Mouse (Mus musculus): Measurements from ENCODE around the gene Zzz3. TPM values are rescaled to one million over a fixed set of nuclear protein-coding genes. Genes with fewer than 3 reads are reported as not detected.

The Zzz3 gene
- polyA plus RNA-seq, 1 experiment from 2014 or later: 32.9 TPM

DNA sequence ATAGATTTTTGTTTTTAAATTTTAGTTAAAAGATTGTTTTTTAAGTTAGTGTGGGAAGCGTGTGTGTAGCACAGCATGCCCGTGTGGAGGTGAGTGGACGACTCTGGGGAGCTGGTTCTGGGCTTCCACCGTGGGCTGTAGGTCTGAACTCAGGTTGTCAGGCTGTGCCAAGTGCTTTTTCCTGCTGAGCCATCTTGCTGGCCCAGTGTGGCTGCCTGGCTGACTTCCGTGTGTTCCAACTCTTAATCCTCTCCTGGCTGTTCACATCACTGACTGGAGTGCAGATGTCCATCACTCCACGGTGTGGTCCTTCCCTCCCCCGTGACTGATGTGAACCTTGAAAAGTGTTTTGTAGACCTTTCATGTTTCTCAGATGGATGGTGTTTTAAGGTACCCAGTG lies 36.1 kb upstream of the Zzz3 start:
- Histone ChIP-seq H3K27ac (no peak overlapping the region), H3K36me3 (replicated peaks) (peaks cover 24% of the 10 kb centered on the region), H3K9ac (no peak overlapping the region), H3K27me3 (replicated peaks) (no peaks in the 10 kb centered on the region), H3K9me3 (no peaks in the 10 kb centered on the region), H3K4me3 (no peak overlapping the region), H3K4me2 (no peak overlapping the region), H3K4me1 (no peaks in the 10 kb centered on the region)
- WGBS: 83% methylated on average over 7 of the region's 7 CpGs
- ATAC-seq (replicated peaks): no peak

- Histone ChIP-seq H3K4me1 (no peaks in the 10 kb centered on the region), H3K27me3 (replicated peaks) (no peaks in the 10 kb centered on the region), H3K36me3 (replicated peaks) (peaks cover 60% of the 10 kb centered on the region), H3K4me3 (no peak overlapping the region), H3K27ac (no peak overlapping the region), H3K9ac (no peak overlapping the region), H3K9me3 (no peaks in the 10 kb centered on the region), H3K4me2 (no peak overlapping the region)
- no peak for ATAC-seq (replicated peaks)
- 82% methylated on average over 2 of the region's 2 CpGs for WGBS
Measured at GRCm38 (mm10) chr3:152364181-152364580, 31.1 kb upstream of the Zzz3 start.

DNA sequence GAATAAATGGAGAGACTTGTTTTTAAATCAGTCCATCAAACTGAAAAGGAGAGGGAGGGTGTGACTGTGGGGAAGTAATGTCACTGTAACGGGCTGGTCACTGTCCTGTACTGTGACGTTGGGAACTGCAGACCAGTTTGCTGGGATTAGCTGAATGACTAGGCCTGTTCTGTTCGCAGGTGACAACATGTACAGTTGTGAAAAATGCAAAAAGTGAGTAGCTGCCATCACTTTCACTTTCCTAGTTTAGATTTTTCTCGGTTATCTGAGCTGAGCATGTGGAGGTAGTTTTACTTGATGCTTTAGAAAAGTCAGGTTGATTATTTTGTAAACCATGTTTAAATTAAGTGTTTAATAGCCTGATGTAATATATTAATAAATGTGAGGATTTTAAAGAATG lies 19.2 kb upstream of the Zzz3 start:
- H3K27ac ChIP-seq: no peak overlapping the region
- peaks cover 45% of the 10 kb centered on the region for H3K36me3 ChIP-seq (replicated peaks)
- no peak overlapping the region for H3K4me3 ChIP-seq
- no peak for ATAC-seq (replicated peaks)
- H3K9me3 ChIP-seq: no peaks in the 10 kb centered on the region
- no peak overlapping the region for H3K9ac ChIP-seq
- no peak overlapping the region for H3K4me2 ChIP-seq
- H3K27me3 ChIP-seq (replicated peaks): no peaks in the 10 kb centered on the region
- 92% methylated on average over 4 of the region's 4 CpGs for whole genome bisulfite sequencing
- H3K4me1 ChIP-seq: no peaks in the 10 kb centered on the region

- no peak overlapping the region for H3K4me2 ChIP-seq
- no peak overlapping the region for H3K9ac ChIP-seq
- H3K4me3 ChIP-seq: no peak overlapping the region
- H3K27ac ChIP-seq: no peak overlapping the region
- H3K9me3 ChIP-seq: no peaks in the 10 kb centered on the region
- H3K36me3 ChIP-seq (replicated peaks): peaks cover 45% of the 10 kb centered on the region
- 74% methylated on average over 11 of the region's 11 CpGs for WGBS
- H3K4me1 ChIP-seq: no peaks in the 10 kb centered on the region
- no peaks in the 10 kb centered on the region for H3K27me3 ChIP-seq (replicated peaks)
- ATAC-seq (replicated peaks): no peak
Measured at GRCm38 (mm10) chr3:152384106-152384505, 11.2 kb upstream of the Zzz3 start.

GRCm38 (mm10) chr3:152396278-152396987 lies 1.2 kb downstream of the Zzz3 start:
- H3K4me1 ChIP-seq: peaks cover 26% of the 10 kb centered on the region
- H3K27ac ChIP-seq: peak overlapping the region; percentile 100
- H3K4me3 ChIP-seq: peak overlapping the region; percentile 85
- H3K27me3 ChIP-seq (replicated peaks): no peaks in the 10 kb centered on the region
- H3K4me2 ChIP-seq: peak overlapping the region; percentile 70
- WGBS: under 1% methylated on average over 87 of the region's 102 CpGs
- peak; percentile 93 for ATAC-seq (replicated peaks)
- peak overlapping the region; percentile 90 for H3K9ac ChIP-seq
- H3K36me3 ChIP-seq (replicated peaks): no peaks in the 10 kb centered on the region; the same call in 1 of the 2 replicates
- H3K9me3 ChIP-seq: no peaks in the 10 kb centered on the region

DNA sequence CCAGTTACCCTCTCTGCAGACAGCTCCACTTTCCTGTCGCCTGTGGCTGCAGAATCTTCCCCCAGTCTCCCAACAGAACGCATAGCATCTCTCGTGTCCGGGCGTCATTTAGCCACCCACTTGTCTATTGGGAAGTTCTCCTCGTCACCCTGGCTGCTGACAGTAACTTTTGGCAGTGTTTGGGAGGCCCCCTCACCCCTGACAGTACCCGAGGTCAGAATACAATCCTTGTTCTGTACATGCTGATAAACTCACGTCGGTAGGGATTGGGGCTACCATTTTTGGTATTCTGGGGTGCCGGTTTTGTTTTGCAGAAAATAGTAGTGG lies 1.7 kb downstream of the Zzz3 start:
- Histone ChIP-seq H3K4me2 (peak overlapping the region; percentile 67), H3K4me3 (peak overlapping the region; percentile 85), H3K9me3 (no peaks in the 10 kb centered on the region), H3K27ac (peak overlapping the region; percentile 100), H3K9ac (peak overlapping the region; percentile 90), H3K36me3 (replicated peaks) (no peaks in the 10 kb centered on the region; the same call in 1 of the 2 replicates), H3K27me3 (replicated peaks) (no peaks in the 10 kb centered on the region), H3K4me1 (peaks cover 30% of the 10 kb centered on the region)
- no peak for ATAC-seq (replicated peaks)
- under 1% methylated on average over 10 of the region's 10 CpGs for WGBS

DNA sequence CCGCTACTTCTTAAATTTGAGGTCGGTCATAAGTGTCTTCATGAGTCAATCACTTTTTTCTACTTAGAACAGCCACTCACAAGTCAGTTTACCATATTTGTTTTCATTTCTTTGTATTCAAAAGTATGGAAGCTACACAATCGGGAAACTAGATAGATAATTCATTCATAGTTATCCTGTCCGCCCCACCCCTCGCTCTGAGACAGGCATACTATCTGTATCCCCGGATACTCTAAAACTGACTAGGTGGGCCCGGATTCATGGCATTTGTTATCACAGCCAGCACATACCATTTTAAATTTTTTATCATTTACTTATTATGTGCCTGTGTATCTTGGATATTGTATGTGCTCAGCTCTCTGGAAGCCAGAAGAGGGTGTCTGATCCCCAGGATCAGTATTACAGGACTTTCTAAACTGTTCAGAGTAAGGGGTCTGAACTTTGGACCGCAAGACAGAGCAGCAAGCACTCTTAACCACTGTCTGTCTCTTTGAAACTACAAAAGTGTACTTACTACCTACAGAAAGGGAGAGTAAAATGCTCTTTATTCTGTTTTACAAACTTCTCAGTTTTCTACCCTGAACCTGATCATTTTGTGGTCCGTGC lies 2.2 kb downstream of the Zzz3 start:
- Histone ChIP-seq H3K27me3 (replicated peaks) (no peaks in the 10 kb centered on the region), H3K4me3 (peak overlapping the region; percentile 85), H3K27ac (no peak overlapping the region), H3K9me3 (no peaks in the 10 kb centered on the region), H3K4me2 (peak overlapping the region; percentile 67), H3K36me3 (replicated peaks) (no peaks in the 10 kb centered on the region; the same call in 1 of the 2 replicates), H3K9ac (peak overlapping the region; percentile 90; the same call in 1 of the 2 replicates), H3K4me1 (peaks cover 30% of the 10 kb centered on the region)
- WGBS: 59% methylated on average over 9 of the region's 9 CpGs
- no peak for ATAC-seq (replicated peaks)

GRCm38 (mm10) chr3:152400441-152400840 lies 5.2 kb downstream of the Zzz3 start:
- no peak overlapping the region for H3K4me3 ChIP-seq
- ATAC-seq (replicated peaks): no peak

GRCm38 (mm10) chr3:152400875-152401274 lies 5.6 kb downstream of the Zzz3 start:
- H3K4me2 ChIP-seq: no peak overlapping the region
- H3K4me3 ChIP-seq: no peak overlapping the region
- WGBS: 89% methylated on average over 3 of the region's 3 CpGs
- no peak for ATAC-seq (replicated peaks)
- no peaks in the 10 kb centered on the region for H3K27me3 ChIP-seq (replicated peaks)
- H3K36me3 ChIP-seq (replicated peaks): no peaks in the 10 kb centered on the region
- H3K9ac ChIP-seq: no peak overlapping the region
- no peaks in the 10 kb centered on the region for H3K9me3 ChIP-seq
- H3K4me1 ChIP-seq: peaks cover 16% of the 10 kb centered on the region
- no peak overlapping the region for H3K27ac ChIP-seq

More at GRCm38 (mm10) chr3:152400441-152400840, 5.2 kb downstream of the Zzz3 start:
- Histone ChIP-seq H3K4me2 (no peak overlapping the region), H3K4me1 (peaks cover 16% of the 10 kb centered on the region), H3K9ac (no peak overlapping the region), H3K27me3 (replicated peaks) (no peaks in the 10 kb centered on the region), H3K9me3 (no peaks in the 10 kb centered on the region), H3K27ac (no peak overlapping the region), H3K36me3 (replicated peaks) (no peaks in the 10 kb centered on the region)
- WGBS: 86% methylated on average over 5 of the region's 5 CpGs

DNA sequence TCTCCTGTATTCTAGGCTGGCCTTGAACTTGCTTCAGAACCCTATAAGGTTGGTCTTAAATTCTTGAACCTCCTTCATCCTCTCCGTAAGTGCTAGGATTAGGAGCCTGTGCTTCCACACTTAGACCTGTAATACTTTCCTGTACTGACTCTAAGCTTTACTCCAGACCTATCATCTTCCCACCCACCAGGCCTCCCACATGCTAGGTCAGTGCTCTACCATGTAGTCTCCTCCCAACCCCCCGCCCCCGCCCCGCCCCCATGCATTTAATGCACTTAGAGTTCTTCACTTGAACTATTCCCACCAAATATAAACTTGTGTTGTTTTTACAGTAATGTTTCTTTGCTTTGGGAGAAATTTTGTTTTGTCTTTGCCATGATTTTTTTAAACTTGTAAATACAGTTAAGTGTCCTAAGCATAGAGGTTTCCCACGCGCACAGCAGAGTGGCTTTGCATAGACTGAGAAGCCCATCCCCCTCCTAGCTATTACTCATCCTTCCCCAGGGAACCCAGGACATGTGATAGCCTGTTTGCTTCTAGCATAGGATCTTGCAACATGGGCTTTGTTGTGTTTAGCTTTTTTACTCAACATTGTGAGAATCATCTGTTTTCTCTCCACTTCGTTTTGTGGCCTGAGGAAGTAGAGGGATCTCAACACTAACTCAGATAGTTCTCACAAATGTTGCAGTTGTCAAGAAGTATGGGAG lies 6.8 kb downstream of the Zzz3 start:
- no peak overlapping the region for H3K4me2 ChIP-seq
- H3K9ac ChIP-seq: no peak overlapping the region
- no peaks in the 10 kb centered on the region for H3K36me3 ChIP-seq (replicated peaks)
- no peaks in the 10 kb centered on the region for H3K27me3 ChIP-seq (replicated peaks)
- 85% methylated on average over 7 of the region's 7 CpGs for WGBS
- peaks cover 14% of the 10 kb centered on the region for H3K4me1 ChIP-seq
- H3K4me3 ChIP-seq: no peak overlapping the region
- H3K9me3 ChIP-seq: no peaks in the 10 kb centered on the region
- no peak for ATAC-seq (replicated peaks)
- no peak overlapping the region for H3K27ac ChIP-seq

DNA sequence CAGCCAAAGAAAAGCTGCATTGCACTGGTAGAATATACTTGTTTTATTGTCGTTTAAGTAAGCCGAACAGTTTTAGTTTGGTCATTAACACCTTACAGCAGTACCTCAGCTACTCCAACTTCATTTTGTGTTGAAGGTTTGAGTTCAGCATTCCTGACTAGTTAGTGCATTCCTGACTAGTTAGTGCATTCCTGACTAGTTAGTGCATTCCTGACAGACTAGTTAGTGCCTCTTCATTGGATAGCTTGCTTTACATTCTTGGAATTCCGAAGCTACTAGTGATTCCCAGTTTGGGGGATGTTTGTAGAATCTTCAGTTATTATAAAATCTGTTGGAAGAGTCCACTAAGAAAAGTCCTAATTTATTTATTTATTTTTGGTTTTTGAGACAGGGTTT lies 7.4 kb downstream of the Zzz3 start:
- WGBS: 95% methylated on average over 3 of the region's 3 CpGs
- no peak for ATAC-seq (replicated peaks)
- no peak overlapping the region for H3K4me2 ChIP-seq
- no peaks in the 10 kb centered on the region for H3K36me3 ChIP-seq (replicated peaks)
- no peak overlapping the region for H3K4me3 ChIP-seq
- no peaks in the 10 kb centered on the region for H3K27me3 ChIP-seq (replicated peaks)
- H3K9me3 ChIP-seq: no peaks in the 10 kb centered on the region
- peaks cover 8% of the 10 kb centered on the region for H3K4me1 ChIP-seq
- no peak overlapping the region for H3K9ac ChIP-seq
- no peak overlapping the region for H3K27ac ChIP-seq

GRCm38 (mm10) chr3:152403827-152404226 lies 8.6 kb downstream of the Zzz3 start:
- H3K4me2 ChIP-seq: no peak overlapping the region
- 0 out of 2 replicates have a peak, but pooled peaks cover 3% of the 10 kb centered on the region for H3K4me1 ChIP-seq
- H3K9me3 ChIP-seq: no peaks in the 10 kb centered on the region
- H3K9ac ChIP-seq: no peak overlapping the region
- WGBS: 66% methylated on average over 2 of the region's 2 CpGs
- H3K27ac ChIP-seq: no peak overlapping the region
- ATAC-seq (replicated peaks): no peak
- no peaks in the 10 kb centered on the region for H3K27me3 ChIP-seq (replicated peaks)
- no peak overlapping the region for H3K4me3 ChIP-seq
- no peaks in the 10 kb centered on the region for H3K36me3 ChIP-seq (replicated peaks)
